Mouse (Mus musculus) hematopoietic multipotent progenitor cell, adult 10-12 weeks (in vitro differentiated cells): ENCODE data around the gene Klf2. TPM values are rescaled to one million over a fixed set of nuclear protein-coding genes. Genes with fewer than 3 reads are reported as not detected.

ENCODE experiments used
- polyA plus RNA-seq: library from polyadenylated mRNA; stranded (reverse); fragments of >175 nt; gene quantifications from 2 replicates; pipeline ENCODE4 v1.2.3, GENCODE M21; 2012; ENCODE audit warnings: low replicate concordance

Klf2 gene
- polyA plus RNA-seq, result 711 and 2,389 TPM in 2 replicates

DNA sequence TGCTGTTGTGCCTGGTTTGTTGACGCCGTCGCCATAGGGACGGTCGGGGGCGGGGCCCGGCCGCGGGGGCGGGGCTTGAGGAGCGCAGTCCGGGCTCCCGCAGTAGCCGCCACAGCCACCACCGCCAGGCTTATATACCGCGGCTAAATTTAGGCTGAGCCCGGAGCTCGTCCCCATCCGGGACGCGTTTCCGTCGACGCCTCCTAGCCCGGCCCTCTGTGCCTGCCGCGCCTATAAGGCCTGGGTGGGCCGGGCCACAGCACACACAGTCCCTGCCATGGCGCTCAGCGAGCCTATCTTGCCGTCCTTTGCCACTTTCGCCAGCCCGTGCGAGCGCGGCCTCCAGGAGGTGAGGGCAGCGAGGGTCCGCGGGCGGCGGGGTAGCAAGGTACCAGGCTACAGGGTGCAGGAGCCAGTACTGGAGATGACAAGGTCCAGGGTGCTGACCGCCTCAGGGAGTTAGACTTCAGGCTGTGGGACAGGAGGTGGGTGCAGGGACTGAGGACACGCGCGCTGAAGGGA lies at the start of gene Klf2:
TSS of gene Klf2 (plus strand) at position 233 of the 522 bp plus-strand sequence.

DNA sequence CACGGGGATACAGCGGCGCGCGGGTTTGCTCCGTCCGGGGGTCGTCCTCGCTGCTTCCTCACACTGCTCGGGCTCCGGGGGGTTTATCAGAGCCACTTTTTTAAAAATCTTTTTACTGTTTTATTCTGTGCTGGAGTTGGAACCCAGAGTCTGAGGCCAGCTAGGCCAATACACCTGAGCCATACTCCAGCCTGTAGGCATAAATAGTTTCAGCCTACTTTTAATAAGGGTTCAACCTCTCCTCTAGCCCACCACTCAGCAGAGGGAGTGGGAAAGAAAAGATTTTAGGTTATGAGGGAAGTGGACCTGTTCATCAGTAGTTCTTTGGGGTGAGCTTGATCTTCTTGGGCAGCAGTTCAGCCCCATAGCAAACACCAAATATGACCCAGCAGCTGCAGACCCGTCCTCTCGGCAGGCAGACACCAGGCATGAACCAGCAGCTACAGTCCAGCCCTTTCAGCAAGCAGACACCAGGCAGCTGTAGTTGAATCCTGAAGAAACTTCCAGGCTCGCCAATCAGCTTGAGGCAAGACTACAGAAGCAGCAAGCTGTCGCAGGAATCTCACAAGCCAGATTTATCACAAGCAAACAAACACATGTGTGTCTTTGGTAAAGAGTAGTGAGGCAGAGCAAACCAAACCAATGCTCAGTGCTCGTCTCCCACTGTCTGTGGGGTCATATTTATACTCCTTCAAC lies 13.5 kb upstream of the Klf2 start, which contains the start of gene Gm10282:
TSS of gene Gm10282 (minus strand) at position 51 of the 696 bp plus-strand sequence.

Other genes with a start within 250 kb of the Klf2 start
- 0.02 TPM in 1 of 2 replicates, not detected in the other for gene Olfr373, start 235.9 kb upstream of the Klf2 start, polyA plus RNA-seq
- 0.03 TPM in 1 of 2 replicates, not detected in the other for gene Olfr374, start 212.0 kb upstream of the Klf2 start, polyA plus RNA-seq
- 99.2 and 159 TPM in 2 replicates for gene Tpm4, start 184.1 kb upstream of the Klf2 start, polyA plus RNA-seq
- 40.5 and 70.4 TPM in 2 replicates for gene Rab8a, start 157.8 kb upstream of the Klf2 start, polyA plus RNA-seq
- 17.8 and 47.2 TPM in 2 replicates for gene Hsh2d, start 129.4 kb upstream of the Klf2 start, polyA plus RNA-seq
- 0.17 TPM in 1 of 2 replicates, not detected in the other for gene Cib3, start 106.2 kb upstream of the Klf2 start, polyA plus RNA-seq
- gene Gm11034, start 105.4 kb upstream of the Klf2 start, polyA plus RNA-seq, result not detected in 2 replicates
- 65.6 and 77.9 TPM in 2 replicates for gene Fam32a, start 99.3 kb upstream of the Klf2 start, polyA plus RNA-seq
- 236 and 295 TPM in 2 replicates for gene Ap1m1, start 79.0 kb upstream of the Klf2 start, polyA plus RNA-seq
- gene Gm10282, start 13.8 kb upstream of the Klf2 start, polyA plus RNA-seq, result 27.7 and 49.2 TPM in 2 replicates
- gene Eps15l1, start 102.4 kb downstream of the Klf2 start, polyA plus RNA-seq, result 10.6 and 23.1 TPM in 2 replicates
- not detected in 2 replicates for gene Calr3, start 124.8 kb downstream of the Klf2 start, polyA plus RNA-seq
- 2.7 and 3.9 TPM in 2 replicates for gene 1700030K09Rik, start 124.8 kb downstream of the Klf2 start, polyA plus RNA-seq
- gene Cherp, start 156.2 kb downstream of the Klf2 start, polyA plus RNA-seq, result 153 and 205 TPM in 2 replicates
- 12.6 and 14.4 TPM in 2 replicates for gene Slc35e1, start 173.6 kb downstream of the Klf2 start, polyA plus RNA-seq
- 22.7 and 52.1 TPM in 2 replicates for gene Med26, start 229.2 kb downstream of the Klf2 start, polyA plus RNA-seq